Mouse (Mus musculus): ENCODE results near the gene Scrg1.

DNA sequence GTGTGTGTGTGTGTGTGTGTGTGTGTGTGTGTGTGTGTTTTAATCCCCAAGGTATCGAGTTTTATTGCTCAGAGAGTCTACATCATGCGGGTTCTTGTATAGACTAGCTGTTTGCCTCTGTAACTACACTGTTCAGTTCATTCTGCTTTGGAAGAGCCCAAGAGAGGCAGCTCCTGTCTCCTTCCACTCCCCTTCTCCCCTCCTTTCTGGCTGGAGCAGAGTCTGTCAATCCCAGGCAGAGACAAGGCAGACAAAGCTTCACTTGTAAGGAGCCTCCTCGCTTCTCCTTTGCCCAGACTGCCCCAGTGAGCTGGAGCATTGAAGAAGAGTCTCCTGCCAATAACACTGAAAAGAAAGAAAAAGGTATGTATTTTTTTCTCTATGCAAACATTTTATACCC lies at the start of gene Scrg1:
- TF ChIP-seq CTCF (IDR thresholded peaks at IDR 0.05; ENCODE audit: low read depth, low read length) = no peak
- no peak for TF ChIP-seq GATA1 (IDR thresholded peaks at IDR 0.05; ENCODE audit: borderline replicate concordance, low read length)
